Mouse (Mus musculus): Measurements from ENCODE around the gene Gm6337.
"Not testable (repeated sequence)": the region's sequence is repeated elsewhere in the genome, so short reads cannot be mapped to it uniquely, and the experiment has no call there.

Gm6337 gene

DNA sequence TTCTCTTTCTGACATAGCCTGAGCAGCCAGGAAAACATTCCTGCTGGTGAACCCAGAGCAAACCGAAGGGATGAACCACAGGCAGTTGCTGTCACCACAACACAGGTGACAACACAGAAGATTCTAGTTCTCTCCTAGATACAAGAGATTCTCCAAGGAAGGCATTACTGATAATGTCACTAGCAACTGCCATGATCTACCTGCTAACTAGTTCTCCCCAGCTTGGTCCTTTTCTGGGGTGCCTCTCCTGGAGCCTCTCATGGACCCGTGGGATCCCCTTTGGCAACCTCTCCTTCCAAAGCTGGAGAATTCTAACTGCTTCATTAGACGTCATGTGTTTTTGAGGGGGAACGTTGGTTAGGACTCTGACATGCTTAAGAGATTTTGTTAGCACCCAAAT, at the start of gene Gm6337:
Gene Gm6337 (minus strand): TSS at position 101 of the 400 bp plus-strand sequence.
- not testable (repeated sequence) for DNase-seq (ENCODE audit: low spot score)

GRCm38 (mm10) chr14:6107500-6107899, 49.4 kb upstream of the Gm6337 start:
- not testable (repeated sequence) for DNase-seq (ENCODE audit: low spot score)

GRCm38 (mm10) chr14:6093842-6094241, 35.8 kb upstream of the Gm6337 start, which contains the start of gene Gm8206:
Gene Gm8206, minus strand, starts transcription at chr14:6093942.
- not testable (repeated sequence) for DNase-seq (ENCODE audit: low spot score)
